Mouse (Mus musculus) gastrocnemius, postnatal 14 days (tissue): ENCODE data around the gene Syndig1. TPM values are rescaled to one million over a fixed set of nuclear protein-coding genes. Genes with fewer than 3 reads are reported as not detected.

Source experiments
- DNase-seq: peaks from one replicate; pipeline ENCODE4 v3.0.0; 2021; ENCODE audit warnings: mixed read lengths
- intact Hi-C: fragments of 180-260 bp; cut with DNase I; formaldehyde crosslinking; loops from one replicate; pipeline ENCODE4 v1.15.1; 2025; ENCODE audit warnings: low total_unique reads
- total RNA-seq, 2 experiments: library from RNA; stranded (reverse); gene quantifications; 2 replicates each; pipeline ENCODE4 v1.2.3; 2021

Syndig1 gene
- total RNA-seq, 2 experiments from 2014 or later = 0.12 TPM; not detected in 1

- intact Hi-C loops = no loop called here
- DNase-seq = no peak
These were observed 110.6 kb downstream of the Syndig1 start for GRCm38 (mm10) chr2:149939586-149939985.

- no peak for DNase-seq
- intact Hi-C loops = no loop called here
These were observed 121.6 kb downstream of the Syndig1 start for GRCm38 (mm10) chr2:149950641-149951040.

- DNase-seq = no peak
- intact Hi-C loops = no loop called here
These were observed 142.0 kb downstream of the Syndig1 start for GRCm38 (mm10) chr2:149971014-149971413.

DNA sequence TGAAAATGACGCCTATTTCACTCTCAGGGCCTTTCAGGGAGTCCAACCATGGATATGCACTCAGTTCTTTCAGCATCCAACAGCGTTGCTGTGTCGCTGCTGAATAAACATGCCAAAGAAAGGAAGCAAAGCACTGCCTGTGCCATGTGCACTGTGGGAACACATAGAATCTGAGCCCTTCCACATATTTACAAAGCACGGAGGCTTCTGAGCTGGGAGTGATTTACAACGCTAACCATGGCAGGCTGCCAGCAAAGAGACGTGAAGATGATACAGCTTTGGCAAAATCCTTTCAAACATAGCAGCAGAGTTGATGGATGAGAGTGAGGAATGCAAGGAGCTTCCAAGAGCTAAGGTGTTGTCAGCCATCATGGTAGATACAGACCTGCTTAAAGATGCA lies 144.6 kb downstream of the Syndig1 start:
- no peak for DNase-seq
- intact Hi-C loops = no loop called here

GRCm38 (mm10) chr2:149980419-149980818 lies 151.4 kb downstream of the Syndig1 start:
- intact Hi-C loops = no loop called here
- DNase-seq = no peak

DNA sequence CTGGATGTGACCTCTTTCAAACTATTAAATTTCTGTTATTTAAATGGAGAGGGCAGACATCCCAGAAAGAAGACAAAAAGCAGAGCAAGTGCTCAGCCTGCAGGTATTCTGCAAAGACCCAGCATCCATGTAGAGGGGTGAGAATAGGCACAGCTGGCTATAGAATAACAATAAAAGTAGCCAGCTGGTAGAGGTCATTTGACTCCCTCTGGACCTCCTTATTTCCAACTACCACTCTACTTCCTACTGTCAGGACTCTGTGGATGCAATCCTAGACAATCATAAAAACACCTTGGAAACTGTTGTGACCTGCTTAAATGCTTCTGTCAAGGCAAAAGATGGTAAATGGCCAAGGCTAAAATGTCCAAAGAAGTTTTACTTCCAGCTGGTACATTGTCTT lies 153.5 kb downstream of the Syndig1 start:
- intact Hi-C loops = no loop called here
- no peak for DNase-seq

- intact Hi-C loops = no loop called here
- no peak for DNase-seq
These were observed 154.1 kb downstream of the Syndig1 start for GRCm38 (mm10) chr2:149983107-149983506.

GRCm38 (mm10) chr2:149987610-149988009 lies 158.6 kb downstream of the Syndig1 start:
- intact Hi-C loops = no loop called here
- no peak for DNase-seq

- DNase-seq = no peak
- intact Hi-C loops = no loop called here
These were observed 162.5 kb downstream of the Syndig1 start for GRCm38 (mm10) chr2:149991506-149991905.

- intact Hi-C loops = no loop called here
- no peak for DNase-seq
These were observed 163.9 kb downstream of the Syndig1 start for GRCm38 (mm10) chr2:149992921-149993320.

- no peak for DNase-seq
- intact Hi-C loops = no loop called here
These were observed 167.5 kb downstream of the Syndig1 start for GRCm38 (mm10) chr2:149996382-149996964.

- DNase-seq = no peak
- intact Hi-C loops = no loop called here
These were observed 168.6 kb downstream of the Syndig1 start for GRCm38 (mm10) chr2:149997657-149998056.

DNA sequence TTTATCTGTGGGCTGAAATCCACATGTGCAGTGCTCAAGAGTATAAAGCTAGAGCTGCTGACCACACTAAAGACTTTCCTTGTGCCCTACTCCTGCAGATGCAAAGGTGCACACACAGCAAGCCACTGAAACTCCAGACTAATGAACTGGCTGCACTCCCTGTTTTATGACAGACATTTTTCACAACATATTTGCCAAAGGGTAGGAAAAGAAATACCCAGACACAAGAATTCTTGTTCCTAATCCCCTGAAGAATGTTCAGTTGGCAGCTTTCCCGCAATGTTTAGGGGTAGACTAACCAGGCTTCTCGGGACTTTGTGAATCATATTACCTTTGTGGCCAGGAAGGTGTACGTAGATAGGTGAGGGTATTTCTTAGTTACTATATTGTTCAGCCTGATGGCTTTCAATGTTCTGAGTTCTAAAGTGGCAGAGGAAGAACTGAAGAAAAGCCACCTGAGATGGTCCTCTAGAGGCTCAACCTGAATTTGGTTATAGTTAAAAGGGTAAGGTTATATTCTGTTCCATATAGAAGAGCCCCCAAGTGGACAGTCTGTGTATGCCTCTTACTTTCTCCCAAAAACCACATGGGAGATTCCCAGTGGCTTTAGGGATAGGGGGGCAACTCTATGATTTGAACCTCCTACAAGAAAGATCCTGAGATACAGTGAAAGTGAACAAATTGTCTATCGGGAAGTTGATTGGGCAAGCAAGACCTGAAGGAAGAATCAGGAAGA lies 169.5 kb downstream of the Syndig1 start:
- intact Hi-C loops = no loop called here
- DNase-seq = no peak

GRCm38 (mm10) chr2:150000564-150000963 lies 171.6 kb downstream of the Syndig1 start:
- intact Hi-C loops = no loop called here
- DNase-seq = no peak

GRCm38 (mm10) chr2:150003499-150003898 lies 174.5 kb downstream of the Syndig1 start:
- DNase-seq = no peak
- intact Hi-C loops = no loop called here

DNA sequence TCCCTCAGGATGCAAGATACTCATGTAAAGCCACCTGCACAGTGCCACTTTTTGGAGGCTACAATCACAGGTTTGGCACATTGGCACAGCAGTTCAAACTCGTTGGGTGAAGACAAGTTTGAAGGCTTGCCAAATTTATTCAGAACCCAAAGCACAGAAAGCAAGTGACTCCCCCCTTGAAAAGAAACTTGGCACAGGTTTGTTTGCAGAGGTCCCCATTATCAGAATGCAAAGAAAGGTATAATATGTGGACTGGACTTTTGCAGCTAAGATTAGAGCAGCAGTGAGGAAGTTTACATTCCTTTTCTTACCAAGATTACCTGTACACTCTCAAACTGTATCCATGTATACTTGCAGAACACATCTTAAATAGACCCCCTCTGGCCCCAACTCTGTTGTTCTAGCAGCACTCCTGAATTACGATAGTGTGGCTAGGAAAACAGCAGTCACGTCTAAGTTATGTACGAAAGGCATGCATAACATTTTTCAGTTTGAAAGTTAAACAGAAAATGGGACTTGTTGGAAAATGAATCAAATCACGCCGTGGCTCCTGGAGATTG lies 183.9 kb downstream of the Syndig1 start:
- intact Hi-C loops = no loop called here
- no peak for DNase-seq

DNA sequence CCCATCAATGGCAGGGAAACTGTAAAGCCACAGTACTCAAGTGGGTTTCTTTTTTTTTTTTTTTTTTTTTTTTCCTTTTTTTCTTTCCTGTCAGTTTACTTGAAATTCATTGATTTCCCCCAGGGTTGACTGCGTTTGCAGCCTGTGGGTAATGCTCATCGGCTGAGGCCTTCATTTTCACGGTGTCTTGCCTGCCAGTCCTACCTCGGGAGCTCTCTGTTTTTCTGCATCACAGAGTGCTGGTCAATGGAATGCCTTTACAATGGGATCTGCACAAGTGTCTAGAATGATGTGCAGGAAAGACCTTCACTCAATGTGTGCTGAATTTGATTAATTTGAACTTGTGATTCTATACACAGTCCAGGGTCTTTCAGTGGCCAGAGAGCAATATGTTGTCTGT lies 184.8 kb downstream of the Syndig1 start:
- no peak for DNase-seq
- intact Hi-C loops = no loop called here

DNA sequence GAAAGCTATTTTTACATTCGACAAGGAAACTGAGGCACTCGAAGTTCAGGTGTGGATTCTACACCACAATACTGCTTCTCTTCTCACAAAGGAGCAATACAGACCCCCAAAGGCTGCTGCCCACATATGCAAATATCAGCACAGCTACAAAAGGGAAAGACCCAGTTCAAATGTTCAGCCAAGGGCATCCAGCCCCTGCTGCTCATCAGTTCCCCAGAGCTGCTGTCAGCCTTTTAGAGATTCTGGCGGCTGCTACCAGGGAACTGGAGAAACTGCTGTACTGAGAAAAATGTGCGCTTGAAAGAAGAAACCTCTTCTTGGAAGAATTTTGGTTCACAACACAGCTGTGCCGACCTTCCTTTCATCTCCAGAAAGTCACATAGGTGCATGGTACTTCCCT lies 187.3 kb downstream of the Syndig1 start:
- intact Hi-C loops = no loop called here

GRCm38 (mm10) chr2:150020706-150021105 lies 191.7 kb downstream of the Syndig1 start:
- intact Hi-C loops = no loop called here
- no peak for DNase-seq

More for the DNA sequence above, 187.3 kb downstream of the Syndig1 start:
- DNase-seq = no peak

GRCm38 (mm10) chr2:150023873-150024339 lies 194.9 kb downstream of the Syndig1 start:
- intact Hi-C loops = no loop called here
- no peak for DNase-seq

DNA sequence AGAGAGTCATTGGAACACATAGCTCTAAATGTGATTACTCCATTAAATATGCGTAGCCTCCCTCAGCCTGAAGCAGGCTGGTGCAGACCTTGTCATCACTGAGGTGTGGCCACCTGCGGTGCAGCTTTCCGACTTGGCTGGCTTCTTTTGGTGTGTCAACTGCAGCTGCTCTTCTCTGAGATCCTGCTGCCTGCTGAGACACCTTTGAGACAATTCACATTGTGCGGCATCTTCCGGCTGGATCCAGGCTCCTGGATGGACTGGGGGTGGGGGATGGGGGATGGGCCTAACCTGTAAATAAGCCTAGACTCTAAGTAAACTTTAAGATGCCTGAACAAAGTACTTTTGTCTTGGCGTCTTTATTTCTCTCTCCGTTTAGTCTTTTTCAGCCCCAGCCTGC lies 214.5 kb downstream of the Syndig1 start:
- no peak for DNase-seq

More for the DNA sequence above, 214.5 kb downstream of the Syndig1 start:
- intact Hi-C loops = no loop called here
